Mouse (Mus musculus): Measurements from ENCODE around the gene Sec14l3. TPM values are rescaled to one million over a fixed set of nuclear protein-coding genes. Genes with fewer than 3 reads are reported as not detected.
"Not testable (repeated sequence)": the region's sequence is repeated elsewhere in the genome, so short reads cannot be mapped to it uniquely, and the experiment has no call there.

The Sec14l3 gene
- polyA plus RNA-seq (2015; fragmentation: Nextera tagmentation; extraction: Ambion mirVana): 0.25 TPM in 1 of 2 replicates, not detected in the other

- ATAC-seq (ENCODE audit: low read depth): no peak
- no peaks in the 10 kb centered on the region for H3K4me1 ChIP-seq (replicated peaks)
- H3K4me2 ChIP-seq: no peak within 1 kb of the TSS
- H3K36me3 ChIP-seq: no peaks in the 10 kb centered on the region
- 64% methylated on average over 5 of the region's 5 CpGs for WGBS
- H3K4me3 ChIP-seq: no peak within 1 kb of the TSS
- H3K27me3 ChIP-seq: no peaks in the 10 kb centered on the region; the same call in 1 of the 2 replicates
- H3K9ac ChIP-seq: no peak within 1 kb of the TSS
- H3K27ac ChIP-seq (replicated peaks): no peak within 1 kb of the TSS
- H3K9me3 ChIP-seq: no peaks in the 10 kb centered on the region
Measured at GRCm38 (mm10) chr11:4064627-4065122, at the start of gene Sec14l3. Gene Sec14l3 (plus strand): TSS chr11:4064841.

DNA sequence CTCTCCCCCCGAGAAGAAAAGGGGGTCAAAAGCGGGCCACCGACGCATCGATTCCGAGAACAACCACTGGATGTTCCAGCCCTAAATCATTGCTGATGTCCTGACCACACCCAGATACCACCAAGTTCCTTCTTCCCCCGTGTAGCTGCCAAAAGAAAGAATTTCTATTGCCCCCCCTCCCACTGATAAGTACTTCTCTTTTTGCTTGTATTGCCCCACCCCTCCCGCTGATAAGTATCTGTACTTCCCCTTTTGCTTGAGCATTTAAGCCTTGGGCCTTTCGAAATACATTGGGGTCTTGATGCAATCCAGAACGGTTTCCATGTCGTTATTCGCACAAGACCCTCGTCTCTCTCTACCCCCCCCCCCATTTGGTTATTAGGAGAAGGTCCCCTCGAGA is 48.8 kb upstream of the Sec14l3 start:
- 86% methylated on average over 14 of the region's 14 CpGs for WGBS
- H3K9ac ChIP-seq; H3K27ac ChIP-seq (replicated peaks); H3K27me3 ChIP-seq; H3K36me3 ChIP-seq; H3K4me2 ChIP-seq; H3K4me1 ChIP-seq (replicated peaks); H3K4me3 ChIP-seq; ATAC-seq (ENCODE audit: low read depth): not testable (repeated sequence)
- peaks cover 11% of the 10 kb centered on the region; the same call in 1 of the 2 replicates for H3K9me3 ChIP-seq

GRCm38 (mm10) chr11:4022111-4022510 is 42.5 kb upstream of the Sec14l3 start:
- H3K27ac ChIP-seq (replicated peaks); H3K4me1 ChIP-seq (replicated peaks); H3K9me3 ChIP-seq; H3K27me3 ChIP-seq; H3K4me3 ChIP-seq; H3K4me2 ChIP-seq; ATAC-seq (ENCODE audit: low read depth); H3K36me3 ChIP-seq; H3K9ac ChIP-seq: not testable (repeated sequence)
- WGBS: 89% methylated on average over 13 of the region's 13 CpGs

DNA sequence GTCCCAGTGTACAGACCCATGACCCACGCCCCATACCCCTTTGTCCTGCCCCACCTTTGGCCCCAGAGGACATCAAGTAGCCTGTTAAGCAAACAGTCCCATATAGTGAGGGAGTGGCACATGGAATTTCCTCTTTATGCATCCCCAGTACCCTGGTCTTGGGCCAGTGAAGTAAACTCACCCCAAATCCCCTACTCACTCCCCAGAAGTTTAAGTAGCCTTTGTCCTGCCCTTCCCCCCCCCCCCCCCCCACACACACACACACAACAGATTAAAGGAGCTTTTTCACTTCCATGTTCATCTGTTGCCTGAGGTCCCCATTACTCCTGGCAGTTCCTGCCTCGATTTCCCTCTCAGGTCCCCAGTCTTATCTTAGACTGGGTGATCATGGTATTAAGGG is 41.3 kb upstream of the Sec14l3 start:
- no peaks in the 10 kb centered on the region for H3K9me3 ChIP-seq
- H3K27me3 ChIP-seq: no peaks in the 10 kb centered on the region
- H3K4me2 ChIP-seq: no peak overlapping the region
- no peak overlapping the region for H3K27ac ChIP-seq (replicated peaks)
- 74% methylated on average over 2 of the region's 2 CpGs for WGBS
- ATAC-seq (ENCODE audit: low read depth): no peak
- H3K4me3 ChIP-seq: no peak overlapping the region
- no peaks in the 10 kb centered on the region for H3K4me1 ChIP-seq (replicated peaks)
- no peaks in the 10 kb centered on the region for H3K36me3 ChIP-seq
- no peak overlapping the region for H3K9ac ChIP-seq

- H3K4me3 ChIP-seq: no peak overlapping the region
- H3K4me1 ChIP-seq (replicated peaks): no peaks in the 10 kb centered on the region
- WGBS: 74% methylated on average over 8 of the region's 8 CpGs
- no peak for ATAC-seq (ENCODE audit: low read depth)
- no peak overlapping the region for H3K9ac ChIP-seq
- H3K27ac ChIP-seq (replicated peaks): no peak overlapping the region
- no peaks in the 10 kb centered on the region for H3K9me3 ChIP-seq
- H3K36me3 ChIP-seq: no peaks in the 10 kb centered on the region
- no peaks in the 10 kb centered on the region; the same call in 1 of the 2 replicates for H3K27me3 ChIP-seq
- H3K4me2 ChIP-seq: no peak overlapping the region
Measured at GRCm38 (mm10) chr11:4027066-4027465, 37.6 kb upstream of the Sec14l3 start.

GRCm38 (mm10) chr11:4027561-4028334 is 36.9 kb upstream of the Sec14l3 start:
- Histone ChIP-seq H3K4me1 (replicated peaks) (no peaks in the 10 kb centered on the region), H3K9me3 (no peaks in the 10 kb centered on the region), H3K27ac (replicated peaks) (no peak overlapping the region), H3K36me3 (no peaks in the 10 kb centered on the region), H3K9ac (no peak overlapping the region), H3K27me3 (no peaks in the 10 kb centered on the region; the same call in 1 of the 2 replicates), H3K4me3 (no peak overlapping the region), H3K4me2 (no peak overlapping the region)
- 81% methylated on average over 9 of the region's 9 CpGs for WGBS
- ATAC-seq (ENCODE audit: low read depth): no peak

DNA sequence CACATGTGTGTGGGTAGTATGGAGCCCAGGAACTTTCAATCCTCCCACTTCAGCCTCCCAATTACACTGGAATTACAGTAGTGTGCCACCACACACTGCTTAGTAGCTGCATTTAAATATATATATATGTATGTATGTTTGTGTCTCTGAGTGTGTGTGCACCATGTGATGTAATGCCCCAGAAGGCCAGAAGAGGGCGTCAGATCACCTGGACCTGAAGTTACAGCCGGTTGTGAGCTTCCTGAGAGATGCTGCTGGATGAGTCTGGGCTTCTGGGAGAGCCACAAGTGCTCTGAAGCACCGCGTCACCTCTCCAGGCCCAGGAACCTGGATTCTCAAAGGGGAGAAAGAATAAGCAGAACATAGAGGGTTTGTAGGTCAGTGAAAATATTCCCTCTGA is 35.3 kb upstream of the Sec14l3 start:
- Histone ChIP-seq H3K4me1 (replicated peaks) (no peaks in the 10 kb centered on the region), H3K4me3 (no peak overlapping the region), H3K9me3 (no peaks in the 10 kb centered on the region), H3K4me2 (no peak overlapping the region), H3K9ac (no peak overlapping the region), H3K36me3 (no peaks in the 10 kb centered on the region), H3K27me3 (no peaks in the 10 kb centered on the region; the same call in 1 of the 2 replicates), H3K27ac (replicated peaks) (no peak overlapping the region)
- no peak for ATAC-seq (ENCODE audit: low read depth)
- 71% methylated on average over 4 of the region's 4 CpGs for WGBS

DNA sequence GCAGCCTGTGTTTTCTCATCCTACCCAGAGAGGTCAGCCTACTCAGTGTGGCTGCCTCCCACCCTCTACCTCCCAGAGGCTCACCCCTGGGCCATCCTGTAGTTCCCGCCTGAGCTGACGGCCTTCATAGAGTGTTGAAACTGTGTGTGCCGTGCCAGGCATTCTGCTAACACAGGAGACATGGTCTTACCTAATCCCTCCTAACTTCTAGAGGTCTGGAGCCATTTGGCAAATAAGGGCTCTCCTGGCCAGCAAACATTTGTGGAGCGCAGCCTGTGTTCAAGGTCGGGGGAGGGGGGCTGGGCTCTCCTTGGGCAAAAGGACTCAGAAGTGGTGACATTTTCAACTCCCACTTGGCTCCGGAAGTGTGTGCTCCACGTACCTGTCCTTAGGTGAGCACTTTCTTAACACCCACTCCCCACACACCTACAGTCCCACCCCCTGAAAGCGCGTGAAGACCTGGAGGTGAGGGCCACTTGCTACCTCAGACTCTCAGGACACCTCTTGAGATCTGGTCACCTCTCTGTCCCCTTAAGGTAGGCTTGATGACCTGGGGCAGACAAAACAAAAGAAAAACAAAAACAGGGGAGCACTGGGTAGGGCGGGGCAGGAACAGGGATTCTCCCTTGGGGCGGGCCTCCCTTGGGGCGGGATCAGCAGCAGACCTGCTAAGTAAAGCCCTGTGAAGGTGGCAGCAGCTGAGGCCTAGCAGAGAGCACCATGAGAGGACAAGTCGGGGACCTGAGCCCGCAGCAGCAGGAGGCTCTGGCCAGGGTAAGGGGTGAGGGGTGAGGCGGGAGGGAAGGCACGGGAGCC is 33.3 kb upstream of the Sec14l3 start, which contains the start of gene Sec14l4:
Gene Sec14l4, plus strand, starts transcription at position 337 of the 816 bp plus-strand sequence.
- WGBS: 42% methylated on average over 16 of the region's 16 CpGs
- Histone ChIP-seq H3K27ac (replicated peaks) (no peak within 1 kb of the TSS), H3K9me3 (no peaks in the 10 kb centered on the region), H3K4me1 (replicated peaks) (no peaks in the 10 kb centered on the region), H3K36me3 (no peaks in the 10 kb centered on the region), H3K27me3 (no peaks in the 10 kb centered on the region; the same call in 1 of the 2 replicates), H3K4me2 (no peak within 1 kb of the TSS), H3K9ac (no peak within 1 kb of the TSS), H3K4me3 (no peak within 1 kb of the TSS)
- no peak for ATAC-seq (ENCODE audit: low read depth)

- H3K27ac ChIP-seq (replicated peaks): no peak overlapping the region
- no peak overlapping the region for H3K9ac ChIP-seq
- H3K4me1 ChIP-seq (replicated peaks): no peaks in the 10 kb centered on the region
- ATAC-seq (ENCODE audit: low read depth): no peak
- WGBS: 44% methylated on average over 12 of the region's 12 CpGs
- H3K27me3 ChIP-seq: no peaks in the 10 kb centered on the region; the same call in 1 of the 2 replicates
- H3K36me3 ChIP-seq: no peaks in the 10 kb centered on the region
- no peak overlapping the region for H3K4me2 ChIP-seq
- H3K9me3 ChIP-seq: no peaks in the 10 kb centered on the region
- no peak overlapping the region for H3K4me3 ChIP-seq
Measured at GRCm38 (mm10) chr11:4031961-4032360, 32.7 kb upstream of the Sec14l3 start.

DNA sequence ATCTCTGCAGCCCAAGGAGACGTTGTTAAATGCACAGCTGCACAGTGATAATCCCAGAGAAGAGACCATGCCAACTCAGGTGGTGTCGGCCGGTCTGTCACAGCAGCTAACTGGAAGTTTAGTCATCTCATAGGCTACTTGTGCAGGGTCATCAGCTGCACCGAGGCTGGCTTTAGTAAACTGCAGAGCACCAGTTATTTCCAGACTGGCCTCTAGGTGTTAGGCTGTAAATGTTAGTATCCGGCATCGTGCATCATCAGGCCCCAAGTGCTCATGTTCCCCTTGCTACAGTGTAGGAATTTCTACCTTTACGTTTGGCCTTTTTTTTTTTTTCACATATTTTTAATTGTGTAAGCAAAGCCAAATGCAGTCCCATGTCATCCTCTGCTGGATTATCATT is 31.2 kb upstream of the Sec14l3 start:
- ATAC-seq (ENCODE audit: low read depth): no peak
- H3K27ac ChIP-seq (replicated peaks): no peak overlapping the region
- WGBS: 73% methylated on average over 7 of the region's 7 CpGs
- H3K27me3 ChIP-seq: no peaks in the 10 kb centered on the region; the same call in 1 of the 2 replicates
- H3K4me1 ChIP-seq (replicated peaks): no peaks in the 10 kb centered on the region
- no peak overlapping the region for H3K9ac ChIP-seq
- no peak overlapping the region for H3K4me3 ChIP-seq
- H3K9me3 ChIP-seq: no peaks in the 10 kb centered on the region
- H3K36me3 ChIP-seq: no peaks in the 10 kb centered on the region
- no peak overlapping the region for H3K4me2 ChIP-seq

DNA sequence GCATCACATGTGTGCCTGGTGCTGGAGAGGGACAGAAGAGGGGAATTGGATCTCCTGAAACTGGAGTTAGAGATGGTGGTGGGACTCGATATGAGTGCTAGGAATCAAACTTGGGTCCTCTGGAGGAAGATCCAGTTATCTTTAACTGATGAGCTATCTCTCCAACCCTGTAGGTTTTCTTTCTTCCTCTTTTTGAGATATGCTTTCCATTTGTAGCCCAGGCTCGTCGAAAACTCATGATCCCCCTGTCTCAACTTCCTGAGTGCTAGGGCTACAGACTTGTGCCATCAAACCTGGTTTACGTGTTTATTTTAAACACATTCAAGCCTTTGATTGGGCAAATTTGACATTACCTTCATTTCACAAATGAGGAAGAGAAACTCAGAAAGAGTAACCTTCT is 30.5 kb upstream of the Sec14l3 start:
- H3K9ac ChIP-seq: no peak overlapping the region
- 94% methylated on average over 4 of the region's 4 CpGs for WGBS
- no peak for ATAC-seq (ENCODE audit: low read depth)
- H3K36me3 ChIP-seq: no peaks in the 10 kb centered on the region
- no peak overlapping the region for H3K4me2 ChIP-seq
- H3K4me1 ChIP-seq (replicated peaks): no peaks in the 10 kb centered on the region
- no peaks in the 10 kb centered on the region for H3K9me3 ChIP-seq
- no peaks in the 10 kb centered on the region; the same call in 1 of the 2 replicates for H3K27me3 ChIP-seq
- no peak overlapping the region for H3K4me3 ChIP-seq
- H3K27ac ChIP-seq (replicated peaks): no peak overlapping the region
